Mouse (Mus musculus): Measurements from ENCODE around the gene Fam185a.

The Fam185a gene

GRCm38 (mm10) chr5:21493294-21493999, 68.7 kb downstream of the Fam185a start:
- no peak for DNase-seq (ENCODE audit: low spot score in 2 of 2)

- DNase-seq (ENCODE audit: low spot score in 2 of 2): no peak
Observed at GRCm38 (mm10) chr5:21494781-21495180, 70.0 kb downstream of the Fam185a start.

- no peak for DNase-seq (ENCODE audit: low spot score in 2 of 2)
Observed at GRCm38 (mm10) chr5:21496321-21496720, 71.6 kb downstream of the Fam185a start.

GRCm38 (mm10) chr5:21496881-21497280, 72.1 kb downstream of the Fam185a start:
- no peak for DNase-seq (ENCODE audit: low spot score in 2 of 2)

GRCm38 (mm10) chr5:21498490-21498889, 73.7 kb downstream of the Fam185a start:
- no peak for DNase-seq (ENCODE audit: low spot score in 2 of 2)

GRCm38 (mm10) chr5:21498925-21499324, 74.2 kb downstream of the Fam185a start:
- no peak for DNase-seq (ENCODE audit: low spot score in 2 of 2)

- no peak for DNase-seq (ENCODE audit: low spot score in 2 of 2)
Observed at GRCm38 (mm10) chr5:21500133-21500532, 75.4 kb downstream of the Fam185a start.

- DNase-seq (ENCODE audit: low spot score in 2 of 2): no peak
Observed at GRCm38 (mm10) chr5:21500941-21501340, 76.2 kb downstream of the Fam185a start.

GRCm38 (mm10) chr5:21502936-21503610, 78.3 kb downstream of the Fam185a start:
- DNase-seq (ENCODE audit: low spot score in 2 of 2): no peak

- DNase-seq (ENCODE audit: low spot score in 2 of 2): no peak
Observed at GRCm38 (mm10) chr5:21505159-21505558, 80.4 kb downstream of the Fam185a start.

GRCm38 (mm10) chr5:21506887-21507286, 82.1 kb downstream of the Fam185a start:
- DNase-seq (ENCODE audit: low spot score in 2 of 2): no peak

GRCm38 (mm10) chr5:21509801-21510200, 85.0 kb downstream of the Fam185a start:
- DNase-seq (ENCODE audit: low spot score in 2 of 2): no peak

- DNase-seq (ENCODE audit: low spot score in 2 of 2): no peak
Observed at GRCm38 (mm10) chr5:21513363-21513762, 88.6 kb downstream of the Fam185a start.

- peak in 1 of 2 experiments; percentile 45 for DNase-seq (ENCODE audit: low spot score in 2 of 2)
Observed at GRCm38 (mm10) chr5:21517562-21517961, 92.8 kb downstream of the Fam185a start.

GRCm38 (mm10) chr5:21518207-21518606, 93.4 kb downstream of the Fam185a start:
- no peak for DNase-seq (ENCODE audit: low spot score in 2 of 2)

- no peak for DNase-seq (ENCODE audit: low spot score in 2 of 2)
Observed at GRCm38 (mm10) chr5:21519166-21519565, 94.4 kb downstream of the Fam185a start.

- DNase-seq (ENCODE audit: low spot score in 2 of 2): no peak
Observed at GRCm38 (mm10) chr5:21526835-21527485, 102.2 kb downstream of the Fam185a start.

- no peak for DNase-seq (ENCODE audit: low spot score in 2 of 2)
Observed at GRCm38 (mm10) chr5:21527488-21527911, 102.7 kb downstream of the Fam185a start.

- no peak for DNase-seq (ENCODE audit: low spot score in 2 of 2)
Observed at GRCm38 (mm10) chr5:21528068-21528842, 103.5 kb downstream of the Fam185a start.

GRCm38 (mm10) chr5:21529110-21529720, 104.5 kb downstream of the Fam185a start:
- DNase-seq (ENCODE audit: low spot score in 2 of 2): no peak

Measured in natural killer cell, adult 2 months (primary cell).